Mouse (Mus musculus) kidney, adult 9 months (tissue): ENCODE data around the gene Trim2.

Experiments
- DNase-seq: peaks from one replicate; pipeline ENCODE4 v3.0.0; 2022

The Trim2 gene

GRCm38 (mm10) chr3:84318865-84319264, 12.2 kb upstream of the Trim2 start:
- no peak for DNase-seq

- DNase-seq: peak; percentile 82
Observed at GRCm38 (mm10) chr3:84314651-84315191, 8.0 kb upstream of the Trim2 start.

- DNase-seq: no peak
Observed at GRCm38 (mm10) chr3:84313801-84314541, 7.3 kb upstream of the Trim2 start.

GRCm38 (mm10) chr3:84313003-84313800, 6.5 kb upstream of the Trim2 start:
- DNase-seq: peak; percentile 85

DNA sequence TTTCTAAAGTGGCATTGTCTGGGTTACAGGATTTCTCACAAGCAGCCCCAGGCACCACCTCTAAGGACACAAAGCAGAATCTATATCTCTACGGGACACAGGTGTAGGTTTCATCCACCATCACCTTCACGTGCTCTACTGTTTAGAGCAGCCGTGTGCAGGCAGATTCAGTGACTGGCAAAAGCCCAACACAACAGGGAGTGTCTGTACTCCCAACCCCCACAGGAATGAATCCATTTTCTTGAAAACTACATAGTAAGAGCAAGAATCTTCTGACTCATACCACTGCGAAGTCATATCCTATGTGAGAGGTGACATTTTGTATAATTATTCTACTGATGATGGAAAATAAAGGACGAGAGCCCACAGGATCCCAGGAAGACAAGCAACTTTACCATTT, 5.6 kb upstream of the Trim2 start:
- DNase-seq: no peak

- DNase-seq: no peak
Observed at GRCm38 (mm10) chr3:84307516-84307915, 839 bp upstream of the Trim2 start.

DNA sequence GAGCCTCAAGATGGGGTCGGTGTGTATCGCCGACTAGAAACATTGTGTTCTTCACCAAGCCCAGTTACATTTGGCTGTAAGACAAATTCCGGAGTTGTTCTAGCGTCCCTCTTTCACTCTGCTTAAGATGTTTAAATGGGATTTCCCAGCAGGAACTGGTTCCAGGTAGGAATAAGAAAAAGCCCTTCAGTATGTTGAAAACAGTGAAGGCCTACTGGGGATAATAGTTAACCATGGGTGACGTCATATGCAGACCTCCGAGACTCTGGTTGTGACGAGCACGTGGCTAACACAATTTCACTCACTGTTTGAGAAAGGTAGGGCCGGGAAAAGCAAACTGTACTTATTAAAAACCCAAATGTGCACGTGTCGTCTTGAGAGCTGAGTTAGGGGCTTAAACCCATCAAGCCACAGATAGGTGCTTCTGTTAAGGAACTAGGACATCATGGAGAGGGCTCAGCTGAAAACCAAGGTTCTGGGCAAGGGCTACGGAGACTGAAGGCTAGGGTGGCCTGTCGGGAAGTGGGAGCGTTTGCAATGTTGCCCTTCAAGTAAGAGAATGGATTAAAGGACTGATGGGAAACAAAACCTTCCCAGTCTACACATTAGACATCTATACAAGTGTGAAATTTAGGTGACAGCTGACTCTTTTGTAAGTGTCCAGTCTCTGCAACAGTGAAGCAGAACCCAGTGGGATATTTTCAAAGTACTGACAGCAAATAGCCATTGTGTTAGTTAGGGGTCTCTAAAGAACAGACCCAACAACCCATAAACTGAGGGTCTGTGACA, 761 bp downstream of the Trim2 start:
- DNase-seq: no peak

- peak; percentile 44 for DNase-seq
Observed at GRCm38 (mm10) chr3:84305010-84305692, 1.5 kb downstream of the Trim2 start.

DNA sequence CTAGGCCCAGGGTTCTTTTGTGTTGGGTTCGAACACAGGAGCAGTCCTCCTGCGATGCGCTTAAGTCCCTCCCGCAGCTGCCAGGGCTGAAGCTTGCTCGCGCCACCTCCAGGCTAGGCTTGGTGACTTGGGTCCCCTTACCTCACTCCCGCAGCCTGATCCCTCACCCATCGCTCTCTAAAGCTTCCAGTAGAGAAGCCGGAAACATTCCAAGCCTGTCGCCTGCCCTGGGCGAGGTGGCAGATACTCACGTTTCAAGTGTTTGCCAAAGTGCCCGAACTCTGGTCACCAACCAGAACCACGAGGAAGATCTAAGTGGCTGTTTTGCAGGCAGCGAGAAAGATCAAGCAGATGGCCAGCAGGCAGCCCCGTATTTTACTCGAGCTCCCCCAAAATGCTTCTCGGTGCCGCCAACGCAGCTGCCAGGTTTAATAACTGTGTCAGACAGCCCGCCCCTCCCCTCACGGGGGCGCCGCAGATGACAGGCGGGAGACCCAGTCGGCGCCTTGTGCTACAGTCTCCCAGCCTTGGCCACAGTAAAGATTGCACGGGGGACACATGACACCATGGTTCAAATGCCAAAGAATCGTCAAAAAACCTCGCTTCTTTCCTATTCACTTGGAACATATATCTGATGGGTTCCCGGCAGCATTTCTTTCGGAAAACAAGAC, 2.2 kb downstream of the Trim2 start:
- DNase-seq: peak; percentile 34

- no peak for DNase-seq
Observed at GRCm38 (mm10) chr3:84303395-84303949, 3.2 kb downstream of the Trim2 start.

GRCm38 (mm10) chr3:84302273-84302672, 4.4 kb downstream of the Trim2 start:
- DNase-seq: peak; percentile 85

- no peak for DNase-seq
Observed at GRCm38 (mm10) chr3:84301674-84302073, 5.0 kb downstream of the Trim2 start.

GRCm38 (mm10) chr3:84298186-84298585, 8.5 kb downstream of the Trim2 start:
- DNase-seq: no peak

DNA sequence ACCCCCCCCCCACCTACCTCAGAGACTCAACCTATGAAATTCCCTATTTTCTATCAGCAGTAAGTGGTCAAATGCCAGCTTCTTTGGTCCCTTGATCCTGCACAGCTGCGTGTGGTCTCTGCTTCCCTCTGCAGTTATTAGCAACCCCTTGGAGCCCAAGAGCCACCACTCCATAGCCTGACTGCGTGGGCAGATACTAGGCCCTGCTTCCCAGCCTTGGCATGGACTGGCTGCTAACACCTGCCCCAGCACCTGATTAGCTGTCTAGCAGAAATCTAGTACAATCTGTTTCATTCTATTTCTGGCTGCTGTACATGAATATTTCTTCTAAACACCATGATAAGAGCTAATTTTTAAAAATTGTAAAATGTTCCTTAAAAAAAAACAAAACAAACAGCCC, 10.0 kb downstream of the Trim2 start:
- no peak for DNase-seq

GRCm38 (mm10) chr3:84294734-84295133, 11.9 kb downstream of the Trim2 start:
- DNase-seq: peak; percentile 83

DNA sequence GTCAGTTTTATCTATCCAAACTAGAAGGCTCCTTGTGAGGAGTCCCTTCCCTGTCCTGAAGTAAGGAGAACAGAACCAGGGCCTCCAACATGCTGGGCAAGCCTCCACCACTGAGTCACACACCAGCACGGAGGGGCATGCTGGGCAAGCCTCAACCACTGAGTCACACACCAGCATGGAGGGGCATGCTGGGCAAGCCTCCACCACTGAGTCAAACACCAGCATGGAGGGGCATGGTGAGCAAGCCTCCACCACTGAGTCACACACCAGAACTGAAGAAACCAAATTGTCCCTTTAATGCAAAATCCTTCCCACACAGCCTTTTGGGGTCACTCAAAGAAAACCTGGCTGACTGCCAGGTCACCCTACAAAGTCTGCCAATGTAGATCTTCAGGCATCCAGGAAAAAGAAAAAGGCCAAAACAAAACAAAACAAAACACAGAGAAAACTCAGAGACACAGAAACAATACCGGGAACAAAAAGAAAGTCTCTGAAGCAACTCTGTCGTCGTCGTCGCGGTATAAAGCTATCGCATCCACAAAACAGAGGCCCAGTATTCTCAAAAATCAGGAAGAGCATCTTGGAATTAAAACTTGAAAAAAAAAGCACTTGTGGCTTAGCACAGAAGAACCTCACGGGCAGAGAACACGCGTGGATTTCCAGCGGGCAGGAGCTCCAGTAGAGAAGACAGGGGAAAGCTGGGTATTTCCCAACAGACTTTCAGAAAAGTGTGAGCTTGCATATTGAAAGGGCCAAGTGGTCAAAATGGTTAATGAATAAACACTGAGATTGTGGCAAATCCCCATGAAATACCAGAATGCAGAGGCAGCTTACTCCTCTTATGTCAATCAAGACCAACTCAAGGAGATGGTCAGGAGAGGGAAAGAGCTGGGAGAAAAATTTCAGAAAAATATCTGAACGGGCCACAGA, 12.7 kb downstream of the Trim2 start:
- DNase-seq: peak; percentile 89

- no peak for DNase-seq
Observed at GRCm38 (mm10) chr3:84292238-84292637, 14.4 kb downstream of the Trim2 start.

DNA sequence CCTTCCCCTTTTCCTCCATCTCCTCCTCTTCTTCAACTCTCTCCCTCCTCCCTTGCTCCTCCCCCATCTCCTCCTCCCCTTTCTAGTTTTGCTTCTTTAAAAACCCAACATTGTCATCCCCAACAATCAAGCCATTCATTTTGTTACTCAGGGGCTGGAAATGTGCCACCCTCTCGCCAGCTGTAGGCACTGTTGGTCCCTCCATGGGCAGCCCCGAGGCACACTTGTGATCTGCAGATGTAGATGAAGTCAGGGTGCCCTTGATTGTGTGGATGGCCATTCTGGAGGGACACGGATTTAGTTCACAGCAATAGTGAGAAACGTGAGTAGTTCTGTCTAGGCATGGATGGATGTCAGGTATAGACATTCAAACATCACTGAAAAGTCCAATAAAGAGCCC, 17.7 kb downstream of the Trim2 start:
- DNase-seq: no peak

- DNase-seq: peak; percentile 72
Observed at GRCm38 (mm10) chr3:84287256-84287655, 19.4 kb downstream of the Trim2 start.

DNA sequence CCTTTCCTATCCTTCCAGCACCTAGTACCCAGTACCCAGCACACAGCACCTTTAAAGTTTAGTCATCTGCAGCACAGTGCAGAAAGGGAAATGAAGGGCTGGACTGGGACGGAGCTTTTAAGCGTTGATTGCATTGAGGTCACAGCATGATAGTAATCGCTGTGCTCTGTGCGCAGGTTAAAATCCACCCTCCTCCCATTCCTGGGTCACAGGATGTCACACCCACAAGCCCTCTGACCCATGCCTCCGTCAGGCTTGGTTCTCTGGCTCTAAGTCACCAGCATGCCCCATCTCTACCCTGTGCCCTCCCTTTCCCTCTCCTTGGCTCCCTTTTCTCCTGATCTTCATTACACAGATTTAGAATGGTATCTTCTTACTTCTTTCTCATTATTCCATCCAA, 20.4 kb downstream of the Trim2 start:
- DNase-seq: no peak
